Mouse (Mus musculus) midbrain, embryonic 14.5 days (tissue): ENCODE measurements around the gene Azin2. TPM values are rescaled to one million over a fixed set of nuclear protein-coding genes. Genes with fewer than 3 reads are reported as not detected.

ENCODE experiments used
- ATAC-seq: fragments of 200-750 bp; cut with Nextera tagmentation; 2 replicates; pipeline ENCODE4 v1.8.0; 2017; ENCODE audit warnings: moderate number of reproducible peaks, moderate library complexity; ENCODE audit not compliant: low FRiP score, low TSS enrichment
- DNase-seq: peaks from one replicate; pipeline ENCODE4 v3.0.0-alpha.2; 2015
- H3K27ac ChIP-seq: fragments of 300-500 bp; sonication (generic); replicated peaks from 2 replicates; pipeline ENCODE4 v1.5.1; 2014; ENCODE audit warnings: mild to moderate bottlenecking, low read depth, low read length, moderate library complexity
- H3K27me3 ChIP-seq: fragments of 300-500 bp; sonication (generic); 2 replicates; pipeline ENCODE4 v1.6.1; 2014; ENCODE audit warnings: low read length, control low read depth, mixed read lengths; ENCODE audit not compliant: control insufficient read depth, insufficient read depth
- H3K36me3 ChIP-seq: fragments of 300-500 bp; sonication (generic); 2 replicates; pipeline ENCODE4 v1.6.1; 2014; ENCODE audit warnings: low read length, control low read depth; ENCODE audit not compliant: control insufficient read depth, insufficient read depth
- H3K4me1 ChIP-seq: fragments of 300-500 bp; sonication (generic); 2 replicates; pipeline ENCODE4 v1.6.1; 2014; ENCODE audit warnings: mild to moderate bottlenecking, antibody characterized with exemption, low read length, control low read depth; ENCODE audit not compliant: control insufficient read depth, insufficient read depth
- H3K4me2 ChIP-seq: fragments of 300-500 bp; sonication (generic); 2 replicates; pipeline ENCODE4 v1.6.1; 2014; ENCODE audit warnings: mild to moderate bottlenecking, low read length, moderate library complexity
- H3K4me3 ChIP-seq: fragments of 300-500 bp; sonication (generic); replicated peaks from 2 replicates; pipeline ENCODE4 v1.5.1; 2014; ENCODE audit warnings: low read depth, low read length
- H3K9ac ChIP-seq: fragments of 300-500 bp; sonication (generic); replicated peaks from 2 replicates; pipeline ENCODE4 v1.6.1; 2014; ENCODE audit warnings: mild to moderate bottlenecking, low read length, moderate library complexity
- H3K9me3 ChIP-seq: fragments of 300-500 bp; sonication (generic); 2 replicates; pipeline ENCODE4 v1.6.1; 2016; ENCODE audit warnings: low read length, control low read depth, mixed read lengths; ENCODE audit not compliant: control insufficient read depth
- WGBS: fragments of 180-500 bp; shearing (Covaris S2); extraction: QIAGEN DNeasy Blood & Tissue Kit; methylation state at CpG from one replicate; pipeline ENCODE4 v1.1.7; 2014; 5-methylcytosine and 5-hydroxymethylcytosine counted together
- polyA plus RNA-seq: library from polyadenylated mRNA; unstranded; fragments of >200 nt; fragmentation: Nextera tagmentation; extraction: Ambion mirVana; gene quantifications from 2 replicates; pipeline ENCODE4 v1.2.1, GENCODE M21; 2014

The Azin2 gene
- 18.0 and 19.6 TPM in 2 replicates for polyA plus RNA-seq

DNA sequence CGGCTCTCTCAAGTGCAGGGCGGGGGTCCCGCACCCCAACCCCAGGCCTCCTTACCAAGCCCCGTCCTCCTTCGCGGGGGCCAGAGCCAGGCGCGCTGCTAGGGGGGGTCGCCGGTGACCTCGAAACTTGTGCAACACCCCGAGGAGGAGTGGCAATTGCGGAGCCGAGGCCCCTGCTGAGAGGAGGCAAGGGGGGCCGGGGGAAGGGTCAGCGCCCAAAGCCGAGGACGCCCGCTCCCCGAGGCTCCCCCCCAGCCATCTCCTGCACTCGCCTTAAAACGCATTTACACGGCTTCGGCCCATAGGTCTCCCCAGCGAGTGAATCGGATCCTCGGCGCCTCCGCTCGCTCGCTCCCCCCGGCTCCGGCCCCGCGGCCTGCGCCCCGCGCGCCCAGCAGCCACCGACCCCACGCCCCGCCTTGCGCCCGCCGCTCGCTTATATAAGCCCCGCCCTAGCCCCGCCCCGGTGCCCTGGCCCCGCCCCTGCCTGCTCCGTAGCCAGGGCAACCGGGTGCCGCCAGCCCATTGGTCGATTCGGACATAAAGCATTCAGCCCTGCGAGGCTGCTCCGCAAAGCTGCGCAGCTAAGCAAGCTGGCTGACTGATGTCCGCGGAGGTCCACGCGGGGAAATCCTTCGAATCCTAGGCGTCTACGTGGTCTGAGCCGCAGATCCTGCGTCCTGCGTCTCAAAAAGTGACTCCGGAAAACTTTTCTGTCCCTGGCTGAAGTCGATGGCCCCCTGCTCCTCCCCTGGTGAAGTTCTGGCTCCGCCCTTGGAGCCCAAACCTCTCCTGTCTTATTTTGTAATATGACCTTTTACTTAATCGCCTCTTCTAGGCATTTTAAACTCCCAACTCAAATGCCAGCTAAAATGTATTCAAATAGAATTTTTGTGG, at the start of gene Azin2:
Gene Azin2, minus strand, starts transcription at position 414 of the 897 bp plus-strand sequence.
- H3K9me3 ChIP-seq, result no peaks in the 10 kb centered on the region
- peak within 1 kb of the TSS; percentile 74 for H3K27ac ChIP-seq
- no peaks in the 10 kb centered on the region for H3K27me3 ChIP-seq
- no peaks in the 10 kb centered on the region for H3K36me3 ChIP-seq
- WGBS, result under 1% methylated on average over 72 of the region's 72 CpGs
- ATAC-seq (peak; percentile 96), DNase-seq (peak; percentile 97)
- H3K4me3 ChIP-seq, result peak within 1 kb of the TSS; percentile 66
- peak within 1 kb of the TSS; percentile 80 for H3K9ac ChIP-seq
- H3K4me1 ChIP-seq, result peaks cover 14% of the 10 kb centered on the region; the same call in 1 of the 2 replicates
- peak within 1 kb of the TSS; percentile 93 for H3K4me2 ChIP-seq

DNA sequence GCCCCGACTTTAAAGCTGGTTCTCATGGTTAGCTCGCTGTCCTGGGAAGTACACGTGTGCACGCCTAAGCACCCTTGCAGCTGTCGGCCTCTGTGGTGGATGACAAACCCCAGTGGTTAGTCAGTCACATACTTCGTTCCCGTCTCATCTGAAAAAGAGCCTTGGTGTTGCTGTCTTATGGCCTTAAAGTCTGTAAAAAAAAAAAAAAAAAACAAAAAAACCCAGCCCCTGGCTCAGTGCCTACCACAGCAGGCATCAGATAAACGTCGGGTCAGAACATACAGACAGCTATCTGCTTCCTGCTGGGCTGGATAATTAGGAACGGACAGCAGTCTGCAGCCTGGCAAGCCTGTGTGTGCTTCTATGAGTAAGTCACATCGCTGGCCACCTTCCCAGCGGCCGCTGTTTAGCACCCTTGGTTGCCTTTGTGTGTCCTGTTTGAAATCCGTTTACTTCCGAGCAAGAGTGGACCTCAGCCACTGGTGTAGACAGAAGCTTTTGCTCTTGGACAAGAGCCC, 49.4 kb upstream of the Azin2 start:
- 37% methylated on average over 15 of the region's 15 CpGs for WGBS
- DNase-seq (peak; percentile 65), ATAC-seq (no peak)
- H3K27ac ChIP-seq, result no peak overlapping the region
- no peak overlapping the region for H3K4me3 ChIP-seq
- H3K4me2 ChIP-seq, result no peak overlapping the region
- H3K4me1 ChIP-seq, result peaks cover 5% of the 10 kb centered on the region; the same call in 1 of the 2 replicates
- H3K36me3 ChIP-seq, result peaks cover 38% of the 10 kb centered on the region
- no peaks in the 10 kb centered on the region for H3K27me3 ChIP-seq
- H3K9me3 ChIP-seq, result no peaks in the 10 kb centered on the region
- no peak overlapping the region for H3K9ac ChIP-seq

DNA sequence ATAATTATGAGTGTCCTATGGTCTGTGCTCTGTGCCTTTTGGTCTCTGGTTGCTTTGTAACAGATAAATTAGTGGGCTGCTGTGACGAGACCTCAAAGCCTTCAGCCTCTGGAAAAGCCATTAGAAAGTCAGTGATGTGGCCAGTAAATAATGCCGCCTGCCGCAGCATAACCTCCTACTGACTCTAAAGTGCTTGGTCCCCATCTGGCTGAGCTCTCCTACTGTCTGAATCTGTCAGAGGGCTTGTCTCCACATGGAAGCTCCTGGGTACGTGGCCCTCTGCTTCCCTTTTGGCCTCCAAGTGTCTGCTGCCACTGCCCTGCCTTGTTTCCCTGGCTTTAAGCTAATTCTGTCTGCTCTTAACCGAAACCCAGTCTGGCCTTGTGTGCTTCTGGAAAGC, 47.3 kb upstream of the Azin2 start:
- Histone ChIP-seq H3K4me3 (no peak overlapping the region), H3K4me2 (no peak overlapping the region), H3K4me1 (peaks cover 5% of the 10 kb centered on the region; the same call in 1 of the 2 replicates), H3K27ac (no peak overlapping the region), H3K9ac (no peak overlapping the region), H3K9me3 (no peaks in the 10 kb centered on the region), H3K36me3 (peaks cover 51% of the 10 kb centered on the region), H3K27me3 (no peaks in the 10 kb centered on the region)
- ATAC-seq (no peak), DNase-seq (no peak)
- 87% methylated on average over 5 of the region's 5 CpGs for WGBS

DNA sequence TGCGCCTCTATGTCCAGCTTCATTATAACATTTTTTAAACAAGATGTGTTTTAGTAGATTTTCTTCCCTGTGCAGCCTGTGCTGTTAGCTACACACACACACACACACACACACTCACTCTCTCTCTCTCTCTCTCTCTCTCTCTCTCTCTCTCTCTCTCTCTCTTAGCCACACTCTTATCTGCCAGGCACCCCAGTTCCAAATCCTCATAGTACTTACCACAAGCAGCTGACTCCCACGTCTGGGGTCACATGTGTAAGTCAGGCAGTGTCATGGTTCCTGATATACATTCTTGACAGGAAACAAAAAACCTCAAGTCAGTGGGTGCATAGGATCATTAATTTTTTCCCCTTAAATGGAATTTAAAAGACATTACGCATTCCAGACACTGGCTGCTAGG, 46.4 kb upstream of the Azin2 start:
- H3K4me2 ChIP-seq, result no peak overlapping the region
- H3K4me1 ChIP-seq, result peaks cover 5% of the 10 kb centered on the region; the same call in 1 of the 2 replicates
- no peaks in the 10 kb centered on the region for H3K9me3 ChIP-seq
- no peak overlapping the region for H3K9ac ChIP-seq
- 87% methylated on average over 3 of the region's 3 CpGs for WGBS
- H3K36me3 ChIP-seq, result peaks cover 56% of the 10 kb centered on the region
- ATAC-seq, result no peak
- DNase-seq, result no peak
- no peaks in the 10 kb centered on the region for H3K27me3 ChIP-seq
- H3K27ac ChIP-seq, result no peak overlapping the region
- H3K4me3 ChIP-seq, result no peak overlapping the region

DNA sequence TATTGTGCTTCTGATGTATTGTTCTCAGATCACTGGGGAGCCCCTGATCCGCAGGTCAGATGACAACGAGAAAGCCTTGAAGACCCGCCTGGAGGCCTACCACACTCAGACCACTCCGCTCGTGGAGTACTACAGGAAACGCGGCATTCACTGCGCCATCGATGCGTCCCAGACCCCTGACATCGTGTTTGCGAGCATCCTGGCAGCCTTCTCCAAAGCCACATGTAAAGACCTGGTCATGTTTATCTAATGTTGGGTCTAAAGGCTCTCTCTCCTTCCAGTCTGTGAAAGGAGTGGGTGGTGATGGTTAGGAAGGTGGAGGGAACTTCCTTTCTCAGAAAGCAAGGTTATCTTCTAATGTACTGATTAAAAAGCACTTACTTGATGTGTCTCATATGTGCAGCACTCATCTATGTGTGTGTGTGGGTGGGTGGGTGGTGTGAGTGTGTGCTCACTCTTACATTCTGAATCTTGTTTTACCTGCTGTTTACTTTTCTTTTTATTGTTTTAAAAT, 45.8 kb upstream of the Azin2 start:
- peaks cover 62% of the 10 kb centered on the region for H3K36me3 ChIP-seq
- WGBS, result 77% methylated on average over 12 of the region's 12 CpGs

DNA sequence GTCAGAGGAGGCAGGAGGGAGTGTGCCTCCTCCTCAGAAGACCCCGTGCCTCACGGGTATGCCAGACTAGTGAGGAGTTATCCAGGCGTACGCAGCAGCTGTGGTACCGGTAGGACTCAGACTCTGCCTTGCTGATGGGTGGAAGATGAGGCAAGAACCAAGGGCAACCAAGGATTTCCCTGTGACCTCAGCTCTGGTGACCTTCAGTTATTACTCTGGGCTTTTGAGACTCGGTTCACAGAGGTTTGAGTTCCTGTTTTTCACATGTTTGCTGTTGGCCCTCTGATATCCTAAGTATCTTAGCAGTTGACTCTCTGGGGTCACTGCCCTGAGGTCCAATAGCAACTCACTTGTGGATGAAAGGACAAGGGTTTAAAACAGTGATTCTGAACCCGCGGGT, 41.5 kb upstream of the Azin2 start:
- H3K4me3 ChIP-seq, result no peak overlapping the region
- H3K27me3 ChIP-seq, result no peaks in the 10 kb centered on the region
- no peaks in the 10 kb centered on the region for H3K4me1 ChIP-seq
- no peak overlapping the region for H3K9ac ChIP-seq
- no peaks in the 10 kb centered on the region for H3K9me3 ChIP-seq
- DNase-seq, result no peak
- H3K36me3 ChIP-seq, result peaks cover 82% of the 10 kb centered on the region
- WGBS, result 92% methylated on average over 8 of the region's 8 CpGs
- no peak overlapping the region for H3K4me2 ChIP-seq
- no peak overlapping the region for H3K27ac ChIP-seq
- no peak for ATAC-seq

More for the DNA sequence above, 45.8 kb upstream of the Azin2 start:
- Histone ChIP-seq H3K9ac (no peak overlapping the region), H3K9me3 (no peaks in the 10 kb centered on the region), H3K27me3 (no peaks in the 10 kb centered on the region), H3K27ac (no peak overlapping the region), H3K4me1 (peaks cover 5% of the 10 kb centered on the region; the same call in 1 of the 2 replicates), H3K4me2 (no peak overlapping the region), H3K4me3 (no peak overlapping the region)
- DNase-seq (no peak), ATAC-seq (no peak)

DNA sequence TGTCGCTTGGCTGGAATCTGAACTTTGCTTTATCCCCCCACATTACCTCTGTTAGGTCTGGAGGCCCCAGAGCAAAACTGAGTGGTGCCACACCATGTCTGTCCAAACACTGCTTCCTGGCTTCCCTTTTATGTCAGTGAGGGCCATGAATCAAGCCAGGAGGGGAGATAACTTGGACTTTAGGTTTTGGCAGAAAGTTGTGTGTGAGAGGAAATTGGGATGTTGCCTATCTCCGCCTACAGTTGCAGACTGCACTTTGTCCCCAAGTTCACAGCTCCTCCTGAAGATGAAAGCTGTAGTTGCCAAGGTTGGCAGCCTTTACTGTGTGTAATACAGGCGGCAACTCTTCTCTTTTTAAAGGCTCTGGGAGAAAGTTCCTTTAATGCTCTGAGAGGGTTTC, 38.5 kb upstream of the Azin2 start:
- Histone ChIP-seq H3K27ac (no peak overlapping the region), H3K9me3 (no peaks in the 10 kb centered on the region), H3K9ac (no peak overlapping the region), H3K4me1 (no peaks in the 10 kb centered on the region), H3K4me3 (no peak overlapping the region), H3K4me2 (no peak overlapping the region), H3K36me3 (peaks cover 69% of the 10 kb centered on the region), H3K27me3 (no peaks in the 10 kb centered on the region)
- DNase-seq (no peak), ATAC-seq (no peak)
- 96% methylated on average over 3 of the region's 3 CpGs for WGBS

DNA sequence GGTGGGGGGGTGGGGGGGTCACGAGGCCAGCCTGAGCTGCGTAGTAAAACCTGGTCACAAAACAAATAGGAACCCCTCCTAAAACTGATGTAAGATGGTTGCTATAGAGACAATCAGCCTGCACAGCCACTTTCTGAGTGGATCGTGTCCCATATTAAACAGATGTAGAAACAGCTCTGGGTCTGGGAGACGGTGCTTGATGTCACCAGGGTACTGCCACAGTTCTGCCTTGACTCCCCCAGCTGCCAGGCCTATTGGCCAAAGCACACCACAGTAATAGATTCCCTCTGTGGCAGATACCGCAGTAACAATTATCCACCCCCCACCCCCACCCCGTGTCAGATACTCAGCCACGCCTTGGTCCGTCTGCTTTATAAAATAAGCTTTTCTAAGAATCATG, 36.2 kb upstream of the Azin2 start:
- Histone ChIP-seq H3K4me1 (peaks cover 11% of the 10 kb centered on the region), H3K27ac (no peak overlapping the region), H3K36me3 (peaks cover 52% of the 10 kb centered on the region), H3K9me3 (no peaks in the 10 kb centered on the region), H3K4me2 (no peak overlapping the region), H3K9ac (no peak overlapping the region), H3K27me3 (no peaks in the 10 kb centered on the region), H3K4me3 (no peak overlapping the region)
- no peak for ATAC-seq
- WGBS, result 88% methylated on average over 8 of the region's 8 CpGs
- DNase-seq, result no peak
